Mouse (Mus musculus): ENCODE measurements around the gene Irf6. TPM values are rescaled to one million over a fixed set of nuclear protein-coding genes. Genes with fewer than 3 reads are reported as not detected.

The Irf6 gene
- polyA plus RNA-seq, 1 experiment from 2014 or later: 69.1 TPM

GRCm38 (mm10) chr1:193188257-193188656 lies 35.3 kb downstream of the Irf6 start:
- no peak for ATAC-seq (replicated peaks; ENCODE audit: low FRiP score, low TSS enrichment, low read depth)
- no peak overlapping the region for H3K4me3 ChIP-seq (ENCODE audit: low read depth, low read length)
- peaks cover 25% of the 10 kb centered on the region for H3K4me1 ChIP-seq (replicated peaks; ENCODE audit: control insufficient read depth, insufficient read depth, low read length)
- no peak overlapping the region; the same call in 1 of the 2 replicates for H3K4me2 ChIP-seq (ENCODE audit: low read length)
- no peak for DNase-seq (ENCODE audit: low spot score)
- H3K36me3 ChIP-seq (ENCODE audit: control insufficient read depth, insufficient read depth, low read length): no peaks in the 10 kb centered on the region
- H3K9me3 ChIP-seq (ENCODE audit: control insufficient read depth, low read length): no peaks in the 10 kb centered on the region
- H3K27me3 ChIP-seq (replicated peaks; ENCODE audit: control insufficient read depth, insufficient read depth, low read length): no peaks in the 10 kb centered on the region
- H3K9ac ChIP-seq (ENCODE audit: low read length): no peak overlapping the region
- 63% methylated on average over 6 of the region's 6 CpGs for WGBS
- H3K27ac ChIP-seq (ENCODE audit: low read depth): peak overlapping the region; percentile 96

GRCm38 (mm10) chr1:193189151-193189621 lies 36.3 kb downstream of the Irf6 start:
- no peak overlapping the region for H3K4me3 ChIP-seq (ENCODE audit: low read depth, low read length)
- peak overlapping the region; percentile 23; the same call in 1 of the 2 replicates for H3K4me2 ChIP-seq (ENCODE audit: low read length)
- H3K36me3 ChIP-seq (ENCODE audit: control insufficient read depth, insufficient read depth, low read length): no peaks in the 10 kb centered on the region
- peaks cover 25% of the 10 kb centered on the region for H3K4me1 ChIP-seq (replicated peaks; ENCODE audit: control insufficient read depth, insufficient read depth, low read length)
- H3K9me3 ChIP-seq (ENCODE audit: control insufficient read depth, low read length): no peaks in the 10 kb centered on the region
- WGBS: 7% methylated on average over 9 of the region's 9 CpGs
- peak overlapping the region; percentile 96 for H3K27ac ChIP-seq (ENCODE audit: low read depth)
- peak; percentile 98 for ATAC-seq (replicated peaks; ENCODE audit: low FRiP score, low TSS enrichment, low read depth)
- no peaks in the 10 kb centered on the region for H3K27me3 ChIP-seq (replicated peaks; ENCODE audit: control insufficient read depth, insufficient read depth, low read length)
- 0 out of 2 replicates have a peak overlapping the region, but pooled peaks have one; percentile 1 for H3K9ac ChIP-seq (ENCODE audit: low read length)
- DNase-seq (ENCODE audit: low spot score): peak; percentile 82

- Histone ChIP-seq H3K27ac (ENCODE audit: low read depth) (peak overlapping the region; percentile 96), H3K27me3 (replicated peaks; ENCODE audit: control insufficient read depth, insufficient read depth, low read length) (no peaks in the 10 kb centered on the region), H3K9ac (ENCODE audit: low read length) (no peak overlapping the region), H3K9me3 (ENCODE audit: control insufficient read depth, low read length) (no peaks in the 10 kb centered on the region), H3K36me3 (ENCODE audit: control insufficient read depth, insufficient read depth, low read length) (no peaks in the 10 kb centered on the region), H3K4me1 (replicated peaks; ENCODE audit: control insufficient read depth, insufficient read depth, low read length) (peaks cover 25% of the 10 kb centered on the region), H3K4me3 (ENCODE audit: low read depth, low read length) (no peak overlapping the region), H3K4me2 (ENCODE audit: low read length) (peak overlapping the region; percentile 14; the same call in 1 of the 2 replicates)
- DNase-seq (ENCODE audit: low spot score) (no peak), ATAC-seq (replicated peaks; ENCODE audit: low FRiP score, low TSS enrichment, low read depth) (no peak)
- WGBS: 22% methylated on average over 3 of the region's 3 CpGs
Measured at GRCm38 (mm10) chr1:193189771-193190170, 36.9 kb downstream of the Irf6 start.

GRCm38 (mm10) chr1:193191675-193192283 lies 38.9 kb downstream of the Irf6 start:
- H3K4me1 ChIP-seq (replicated peaks; ENCODE audit: control insufficient read depth, insufficient read depth, low read length): peaks cover 25% of the 10 kb centered on the region
- WGBS: 83% methylated on average over 7 of the region's 7 CpGs
- no peaks in the 10 kb centered on the region for H3K9me3 ChIP-seq (ENCODE audit: control insufficient read depth, low read length)
- no peak for ATAC-seq (replicated peaks; ENCODE audit: low FRiP score, low TSS enrichment, low read depth)
- no peak overlapping the region for H3K4me2 ChIP-seq (ENCODE audit: low read length)
- no peaks in the 10 kb centered on the region for H3K36me3 ChIP-seq (ENCODE audit: control insufficient read depth, insufficient read depth, low read length)
- H3K27ac ChIP-seq (ENCODE audit: low read depth): no peak overlapping the region
- no peaks in the 10 kb centered on the region for H3K27me3 ChIP-seq (replicated peaks; ENCODE audit: control insufficient read depth, insufficient read depth, low read length)
- no peak for DNase-seq (ENCODE audit: low spot score)
- no peak overlapping the region for H3K9ac ChIP-seq (ENCODE audit: low read length)
- H3K4me3 ChIP-seq (ENCODE audit: low read depth, low read length): no peak overlapping the region

- H3K4me2 ChIP-seq (ENCODE audit: low read length): no peak overlapping the region
- no peak overlapping the region for H3K9ac ChIP-seq (ENCODE audit: low read length)
- ATAC-seq (replicated peaks; ENCODE audit: low FRiP score, low TSS enrichment, low read depth) (no peak), DNase-seq (ENCODE audit: low spot score) (no peak)
- H3K27ac ChIP-seq (ENCODE audit: low read depth): no peak overlapping the region
- H3K9me3 ChIP-seq (ENCODE audit: control insufficient read depth, low read length): no peaks in the 10 kb centered on the region
- 73% methylated on average over 3 of the region's 3 CpGs for WGBS
- H3K36me3 ChIP-seq (ENCODE audit: control insufficient read depth, insufficient read depth, low read length): no peaks in the 10 kb centered on the region
- H3K27me3 ChIP-seq (replicated peaks; ENCODE audit: control insufficient read depth, insufficient read depth, low read length): no peaks in the 10 kb centered on the region
- H3K4me3 ChIP-seq (ENCODE audit: low read depth, low read length): no peak overlapping the region
- H3K4me1 ChIP-seq (replicated peaks; ENCODE audit: control insufficient read depth, insufficient read depth, low read length): peaks cover 10% of the 10 kb centered on the region
Measured at GRCm38 (mm10) chr1:193194416-193195140, 41.7 kb downstream of the Irf6 start.

GRCm38 (mm10) chr1:193195169-193195810 lies 42.4 kb downstream of the Irf6 start:
- no peak overlapping the region for H3K4me2 ChIP-seq (ENCODE audit: low read length)
- H3K4me1 ChIP-seq (replicated peaks; ENCODE audit: control insufficient read depth, insufficient read depth, low read length): peaks cover 3% of the 10 kb centered on the region
- 53% methylated on average over 3 of the region's 3 CpGs for WGBS
- ATAC-seq (replicated peaks; ENCODE audit: low FRiP score, low TSS enrichment, low read depth) (no peak), DNase-seq (ENCODE audit: low spot score) (no peak)
- H3K9me3 ChIP-seq (ENCODE audit: control insufficient read depth, low read length): no peaks in the 10 kb centered on the region
- no peak overlapping the region for H3K4me3 ChIP-seq (ENCODE audit: low read depth, low read length)
- no peaks in the 10 kb centered on the region for H3K27me3 ChIP-seq (replicated peaks; ENCODE audit: control insufficient read depth, insufficient read depth, low read length)
- no peak overlapping the region for H3K27ac ChIP-seq (ENCODE audit: low read depth)
- H3K36me3 ChIP-seq (ENCODE audit: control insufficient read depth, insufficient read depth, low read length): no peaks in the 10 kb centered on the region
- H3K9ac ChIP-seq (ENCODE audit: low read length): no peak overlapping the region

- 88% methylated on average over 18 of the region's 18 CpGs for WGBS
- H3K27me3 ChIP-seq (replicated peaks; ENCODE audit: control insufficient read depth, insufficient read depth, low read length): no peaks in the 10 kb centered on the region
- no peaks in the 10 kb centered on the region for H3K4me1 ChIP-seq (replicated peaks; ENCODE audit: control insufficient read depth, insufficient read depth, low read length)
- no peaks in the 10 kb centered on the region for H3K36me3 ChIP-seq (ENCODE audit: control insufficient read depth, insufficient read depth, low read length)
- H3K27ac ChIP-seq (ENCODE audit: low read depth): no peak overlapping the region
- H3K4me3 ChIP-seq (ENCODE audit: low read depth, low read length): no peak overlapping the region
- H3K4me2 ChIP-seq (ENCODE audit: low read length): no peak overlapping the region
- ATAC-seq (replicated peaks; ENCODE audit: low FRiP score, low TSS enrichment, low read depth) (no peak), DNase-seq (ENCODE audit: low spot score) (no peak)
- H3K9me3 ChIP-seq (ENCODE audit: control insufficient read depth, low read length): no peaks in the 10 kb centered on the region
- no peak overlapping the region for H3K9ac ChIP-seq (ENCODE audit: low read length)
Measured at GRCm38 (mm10) chr1:193197494-193198205, 44.7 kb downstream of the Irf6 start.

- H3K27me3 ChIP-seq (replicated peaks; ENCODE audit: control insufficient read depth, insufficient read depth, low read length): no peaks in the 10 kb centered on the region
Measured at GRCm38 (mm10) chr1:193198312-193198711, 45.4 kb downstream of the Irf6 start.

More at GRCm38 (mm10) chr1:193198312-193198711, 45.4 kb downstream of the Irf6 start:
- no peak overlapping the region for H3K27ac ChIP-seq (ENCODE audit: low read depth)
- no peak overlapping the region for H3K4me3 ChIP-seq (ENCODE audit: low read depth, low read length)
- H3K9ac ChIP-seq (ENCODE audit: low read length): no peak overlapping the region
- WGBS: 96% methylated on average over 2 of the region's 2 CpGs
- no peak for ATAC-seq (replicated peaks; ENCODE audit: low FRiP score, low TSS enrichment, low read depth)
- no peaks in the 10 kb centered on the region for H3K36me3 ChIP-seq (ENCODE audit: control insufficient read depth, insufficient read depth, low read length)
- H3K9me3 ChIP-seq (ENCODE audit: control insufficient read depth, low read length): no peaks in the 10 kb centered on the region
- DNase-seq (ENCODE audit: low spot score): no peak
- no peaks in the 10 kb centered on the region for H3K4me1 ChIP-seq (replicated peaks; ENCODE audit: control insufficient read depth, insufficient read depth, low read length)
- H3K4me2 ChIP-seq (ENCODE audit: low read length): no peak overlapping the region
